Comparison of ENCODE assay signal across 8 mouse cellular contexts in genomic region chr10:71343567-71344265, GRCm38 (mm10). TPM values are rescaled to one million over a fixed set of nuclear protein-coding genes. Genes with fewer than 3 reads are reported as not detected.
DNase-seq lines count a peak whose midpoint lies in the region; ATAC-seq and TF ChIP-seq lines count a peak whose summit lies in the region.

No protein-coding gene starts in this region.

- no peaks in the 10 kb centered on the region for H3K9me3 ChIP-seq in hindbrain, embryonic 13.5 days
- no peaks in the 10 kb centered on the region for H3K9me3 ChIP-seq in midbrain, embryonic 13.5 days

- peak overlapping the region; percentile 94 for H3K9ac ChIP-seq in hindbrain, embryonic 13.5 days
- H3K9ac ChIP-seq in midbrain, embryonic 13.5 days (replicated peaks), result peak overlapping the region; percentile 90

- peaks cover 35% of the 10 kb centered on the region for H3K4me1 ChIP-seq in kidney, adult 2 months (ENCODE audit: control insufficient read depth, insufficient read depth, low read length)
- H3K4me1 ChIP-seq in bone marrow macrophage, adult 2 months (ENCODE audit: control insufficient read depth, insufficient read depth, low read length), result peaks cover 23% of the 10 kb centered on the region
- peaks cover 45% of the 10 kb centered on the region for H3K4me1 ChIP-seq in hindbrain, embryonic 13.5 days (replicated peaks)
- peaks cover 37% of the 10 kb centered on the region for H3K4me1 ChIP-seq in midbrain, embryonic 13.5 days (replicated peaks)

- TF ChIP-seq POLR2A in kidney, adult 2 months (IDR thresholded peaks at IDR 0.05; ENCODE audit: low read depth, low read length), result no peak
- no peak for TF ChIP-seq POLR2A in bone marrow macrophage, adult 2 months (IDR thresholded peaks at IDR 0.05; ENCODE audit: borderline replicate concordance, low read depth, low read length)

- 22% methylated on average over 14 of the region's 14 CpGs for WGBS in kidney, adult 2 months
- WGBS in hindbrain, embryonic 13.5 days, result 23% methylated on average over 14 of the region's 14 CpGs
- WGBS in midbrain, embryonic 13.5 days, result 21% methylated on average over 14 of the region's 14 CpGs

- no peak for ATAC-seq in hindbrain, embryonic 13.5 days (ENCODE audit: low FRiP score)
- no peak for ATAC-seq in midbrain, embryonic 13.5 days
- ATAC-seq in erythroid progenitor cell, adult 5-6 weeks (replicated peaks; ENCODE audit: low FRiP score, poor library complexity, severe bottlenecking), result no peak

- no peaks in the 10 kb centered on the region for H3K36me3 ChIP-seq in kidney, adult 2 months (ENCODE audit: control insufficient read depth, insufficient read depth, low read length)
- H3K36me3 ChIP-seq in hindbrain, embryonic 13.5 days, result no peaks in the 10 kb centered on the region
- H3K36me3 ChIP-seq in midbrain, embryonic 13.5 days, result no peaks in the 10 kb centered on the region

- TF ChIP-seq CTCF in kidney, adult 2 months (conservative IDR thresholded peaks at IDR 0.05; ENCODE audit: insufficient read depth, insufficient read length, low read depth, low read length), result no peak
- no peak for TF ChIP-seq CTCF in bone marrow macrophage, adult 2 months (IDR thresholded peaks at IDR 0.05; ENCODE audit: low read depth, low read length)

- peak overlapping the region; percentile 79 for H3K4me2 ChIP-seq in hindbrain, embryonic 13.5 days
- peak overlapping the region; percentile 78 for H3K4me2 ChIP-seq in midbrain, embryonic 13.5 days (replicated peaks)

- H3K27ac ChIP-seq in kidney, adult 2 months (ENCODE audit: insufficient read depth, low read depth, low read length), result peak overlapping the region; percentile 96
- H3K27ac ChIP-seq in bone marrow macrophage, adult 2 months (ENCODE audit: insufficient read depth, low read depth, low read length), result no peak overlapping the region; the same call in 1 of the 2 replicates
- H3K27ac ChIP-seq in hindbrain, embryonic 13.5 days, result no peak overlapping the region
- no peak overlapping the region for H3K27ac ChIP-seq in midbrain, embryonic 13.5 days

- DNase-seq in kidney, adult 2 months, result no peak
- DNase-seq in kidney, postnatal 4 days, result no peak
- no peak for DNase-seq in right cerebral cortex, adult 2 months (ENCODE audit: low spot score in 2 of 2)
- no peak for DNase-seq in left cerebral cortex, adult 8-10 months (ENCODE audit: low spot score in 2 of 2)

- no peaks in the 10 kb centered on the region for H3K27me3 ChIP-seq in kidney, adult 2 months (replicated peaks; ENCODE audit: control insufficient read depth, insufficient read depth, low read length)
- H3K27me3 ChIP-seq in hindbrain, embryonic 13.5 days, result no peaks in the 10 kb centered on the region
- no peaks in the 10 kb centered on the region for H3K27me3 ChIP-seq in midbrain, embryonic 13.5 days

- peak overlapping the region; percentile 85 for H3K4me3 ChIP-seq in kidney, adult 2 months (ENCODE audit: insufficient read depth, low read depth, low read length)
- peak overlapping the region; percentile 85 for H3K4me3 ChIP-seq in bone marrow macrophage, adult 2 months (ENCODE audit: insufficient read depth, low read length)
- H3K4me3 ChIP-seq in hindbrain, embryonic 13.5 days, result peak overlapping the region; percentile 89
- H3K4me3 ChIP-seq in midbrain, embryonic 13.5 days (replicated peaks), result peak overlapping the region; percentile 88

RNA-seq across cellular contexts. Expression of gene Cisd1, which starts 1.0 kb away (rescaled TPM):
- 299 and 319 TPM in 2 replicates for polyA plus RNA-seq in kidney, adult 2 months (2012; rRNA removed)
- 15.1 and 19.4 TPM in 2 replicates for polyA plus RNA-seq in bone marrow macrophage, adult 2 months (2012; ENCODE audit: insufficient read depth, insufficient read length, missing spikeins)
- polyA plus RNA-seq in hindbrain, embryonic 13.5 days (2015; fragmentation: Nextera tagmentation; extraction: Ambion mirVana), result 253 and 266 TPM in 2 replicates
- 222 and 228 TPM in 2 replicates for polyA plus RNA-seq in midbrain, embryonic 13.5 days (2015; fragmentation: Nextera tagmentation; extraction: Ambion mirVana)
- total RNA-seq in erythroid progenitor cell, adult 5-6 weeks (2015; ENCODE audit: low replicate concordance), result 23.4 and 27.2 TPM in 2 replicates
- 4.8 and 13.0 TPM in 2 replicates for total RNA-seq in erythroid progenitor cell, adult 5-6 weeks (2017; ENCODE audit: low replicate concordance)
- total RNA-seq in left cerebral cortex, adult 8-10 months (2022), result 100 to 1,000 TPM; 121 to 129 (median 127) TPM

RNA-seq across cellular contexts. Expression of gene Ipmk, which starts 3.8 kb away (rescaled TPM):
- polyA plus RNA-seq in kidney, adult 2 months (2012; rRNA removed), result 31.1 and 34.6 TPM in 2 replicates
- polyA plus RNA-seq in bone marrow macrophage, adult 2 months (2012; ENCODE audit: insufficient read depth, insufficient read length, missing spikeins), result 18.3 and 19.0 TPM in 2 replicates
- 16.7 and 16.9 TPM in 2 replicates for polyA plus RNA-seq in hindbrain, embryonic 13.5 days (2015; fragmentation: Nextera tagmentation; extraction: Ambion mirVana)
- 16.3 and 17.7 TPM in 2 replicates for polyA plus RNA-seq in midbrain, embryonic 13.5 days (2015; fragmentation: Nextera tagmentation; extraction: Ambion mirVana)
- total RNA-seq in erythroid progenitor cell, adult 5-6 weeks (2015; ENCODE audit: low replicate concordance), result 23.5 and 35.0 TPM in 2 replicates
- total RNA-seq in erythroid progenitor cell, adult 5-6 weeks (2017; ENCODE audit: low replicate concordance), result 16.9 and 22.6 TPM in 2 replicates
- total RNA-seq in left cerebral cortex, adult 8-10 months (2022), result 10 to 100 TPM; 25.8 to 31.7 (median 29.2) TPM

RNA-seq across cellular contexts. Expression of gene Ube2d1, which starts 58.7 kb away (rescaled TPM):
- 23.8 and 26.7 TPM in 2 replicates for polyA plus RNA-seq in kidney, adult 2 months (2012; rRNA removed)
- 54.5 and 57.7 TPM in 2 replicates for polyA plus RNA-seq in bone marrow macrophage, adult 2 months (2012; ENCODE audit: insufficient read depth, insufficient read length, missing spikeins)
- 182 and 186 TPM in 2 replicates for polyA plus RNA-seq in hindbrain, embryonic 13.5 days (2015; fragmentation: Nextera tagmentation; extraction: Ambion mirVana)
- polyA plus RNA-seq in midbrain, embryonic 13.5 days (2015; fragmentation: Nextera tagmentation; extraction: Ambion mirVana), result 173 and 176 TPM in 2 replicates
- total RNA-seq in erythroid progenitor cell, adult 5-6 weeks (2015; ENCODE audit: low replicate concordance), result 19.3 and 24.5 TPM in 2 replicates
- 0.83 and 4.2 TPM in 2 replicates for total RNA-seq in erythroid progenitor cell, adult 5-6 weeks (2017; ENCODE audit: low replicate concordance)
- total RNA-seq in left cerebral cortex, adult 8-10 months (2022), result 10 to 100 TPM; 44.2 to 53.7 (median 48.5) TPM

Comparison
In these comparisons a context has a peak if more than half of its experiments do, and no peak if none do; other contexts are left out.
1. RNA of gene Cisd1, which starts 1.0 kb away (polyA plus RNA-seq): 299 to 319 TPM in kidney, adult 2 months, 253 to 266 TPM in hindbrain, embryonic 13.5 days and 222 to 228 TPM in midbrain, embryonic 13.5 days; 15.1 to 19.4 TPM in bone marrow macrophage, adult 2 months; every median in the first group is over 10 times any median in the second.
2. Peak in every context shown above with its lines, with median percentiles within 50 percentile points of each other: H3K4me3 ChIP-seq.